Mouse (Mus musculus) erythroid progenitor cell, adult 5-6 weeks (primary cell): ENCODE data around the gene Il22. TPM values are rescaled to one million over a fixed set of nuclear protein-coding genes. Genes with fewer than 3 reads are reported as not detected.

Experiments
- total RNA-seq, 2 experiments: library from RNA; stranded (forward) in 1 of 2; stranded (reverse) in 1 of 2; fragments of 150-400 nt in 1 of 2; fragments of 186-747, 209-891 nt in 1 of 2; gene quantifications; 2 replicates each; pipeline versions ENCODE4 v1.2.3 to v1.2.4; 2015 to 2017; ENCODE audit warnings: low replicate concordance in 2 of 2

The Il22 gene
- total RNA-seq, 2 experiments from 2014 or later: not detected

Other genes starting within 250 kb of the Il22 start
- gene Mdm1, start 63.1 kb upstream of the Il22 start, total RNA-seq (2015; ENCODE audit: low replicate concordance): 8.0 and 12.3 TPM in 2 replicates
- gene Mdm1, start 63.1 kb upstream of the Il22 start, total RNA-seq (2017; ENCODE audit: low replicate concordance): 30.4 and 41.5 TPM in 2 replicates
- not detected in 2 replicates for gene Gm32717, start 35.8 kb downstream of the Il22 start, total RNA-seq (2015; ENCODE audit: low replicate concordance)
- gene Gm32717, start 35.8 kb downstream of the Il22 start, total RNA-seq (2017; ENCODE audit: low replicate concordance): not detected in 2 replicates
- gene Gm32802, start 53.7 kb downstream of the Il22 start, total RNA-seq (2015; ENCODE audit: low replicate concordance): not detected in 2 replicates
- gene Gm32802, start 53.7 kb downstream of the Il22 start, total RNA-seq (2017; ENCODE audit: low replicate concordance): not detected in 2 replicates
- gene Iltifb, start 90.1 kb downstream of the Il22 start, total RNA-seq (2015; ENCODE audit: low replicate concordance): not detected in 2 replicates
- gene Iltifb, start 90.1 kb downstream of the Il22 start, total RNA-seq (2017; ENCODE audit: low replicate concordance): not detected in 2 replicates
- not detected in 2 replicates for gene Gm9040, start 122.0 kb downstream of the Il22 start, total RNA-seq (2015; ENCODE audit: low replicate concordance)
- gene Gm9040, start 122.0 kb downstream of the Il22 start, total RNA-seq (2017; ENCODE audit: low replicate concordance): not detected in 2 replicates
- gene Gm9044, start 127.5 kb downstream of the Il22 start, total RNA-seq (2015; ENCODE audit: low replicate concordance): not detected in 2 replicates
- gene Gm9044, start 127.5 kb downstream of the Il22 start, total RNA-seq (2017; ENCODE audit: low replicate concordance): not detected in 2 replicates
- gene Gm9045, start 132.9 kb downstream of the Il22 start, total RNA-seq (2015; ENCODE audit: low replicate concordance): not detected in 2 replicates
- gene Gm9045, start 132.9 kb downstream of the Il22 start, total RNA-seq (2017; ENCODE audit: low replicate concordance): not detected in 2 replicates
- not detected in 2 replicates for gene Gm9046, start 138.3 kb downstream of the Il22 start, total RNA-seq (2015; ENCODE audit: low replicate concordance)
- gene Gm9046, start 138.3 kb downstream of the Il22 start, total RNA-seq (2017; ENCODE audit: low replicate concordance): not detected in 2 replicates
- gene Gm9048, start 143.7 kb downstream of the Il22 start, total RNA-seq (2015; ENCODE audit: low replicate concordance): not detected in 2 replicates
- not detected in 2 replicates for gene Gm9048, start 143.7 kb downstream of the Il22 start, total RNA-seq (2017; ENCODE audit: low replicate concordance)
- gene Gm9049, start 149.2 kb downstream of the Il22 start, total RNA-seq (2015; ENCODE audit: low replicate concordance): not detected in 2 replicates
- gene Gm9049, start 149.2 kb downstream of the Il22 start, total RNA-seq (2017; ENCODE audit: low replicate concordance): not detected in 2 replicates
- not detected in 2 replicates for gene Ifng, start 236.1 kb downstream of the Il22 start, total RNA-seq (2015; ENCODE audit: low replicate concordance)
- gene Ifng, start 236.1 kb downstream of the Il22 start, total RNA-seq (2017; ENCODE audit: low replicate concordance): 0.26 TPM in 1 of 2 replicates, not detected in the other